Mouse (Mus musculus): ENCODE measurements around the gene Mbnl2. TPM values are rescaled to one million over a fixed set of nuclear protein-coding genes. Genes with fewer than 3 reads are reported as not detected.

The Mbnl2 gene
- total and polyA plus RNA-seq, 3 experiments, result 5.6 to 8.6 TPM; not detected in 1

- Histone ChIP-seq H3K27ac (ENCODE audit: control insufficient read depth, low read depth, low read length) (no peak overlapping the region), H3K9me3 (replicated peaks; ENCODE audit: insufficient read depth, low read length) (no peaks in the 10 kb centered on the region)
Observed at GRCm38 (mm10) chr14:120240209-120240608, 35.3 kb upstream of the Mbnl2 start.

GRCm38 (mm10) chr14:120242711-120243110 lies 32.8 kb upstream of the Mbnl2 start:
- no peaks in the 10 kb centered on the region for H3K36me3 ChIP-seq (ENCODE audit: control insufficient read depth in 1 of 2, insufficient read depth in 2 of 2, low read length in 2 of 2)
- no peak overlapping the region for H3K27ac ChIP-seq (ENCODE audit: control insufficient read depth, low read depth, low read length)
- no peak overlapping the region for H3K9ac ChIP-seq (ENCODE audit: control insufficient read depth, low read depth, low read length, poor library complexity, severe bottlenecking)
- DNase-seq (ENCODE audit: low read depth, low spot score), result no peak
- H3K9me3 ChIP-seq (replicated peaks; ENCODE audit: insufficient read depth, low read length), result no peaks in the 10 kb centered on the region
- H3K27me3 ChIP-seq (ENCODE audit: control insufficient read depth in 1 of 2, insufficient read depth in 2 of 2, low read length in 2 of 2), result no peaks in the 10 kb centered on the region
- TF ChIP-seq POLR2AphosphoS5 (IDR thresholded peaks at IDR 0.05; ENCODE audit: borderline replicate concordance, low read depth, low read length), result no peak
- TF ChIP-seq JUND (IDR thresholded peaks at IDR 0.05; ENCODE audit: low read depth, low read length), result no peak
- TF ChIP-seq HCFC1 (IDR thresholded peaks at IDR 0.05; ENCODE audit: low read depth, low read length), result no peak
- TF ChIP-seq UBTF (IDR thresholded peaks at IDR 0.05; ENCODE audit: borderline replicate concordance, insufficient read depth, low read depth, low read length), result no peak
- no peak for TF ChIP-seq CHD1 (IDR thresholded peaks at IDR 0.05; ENCODE audit: low read depth, low read length)
- no peak for TF ChIP-seq POLR2A (IDR thresholded peaks at IDR 0.05; ENCODE audit: control insufficient read depth in 1 of 2, insufficient read depth in 1 of 2, low read depth in 1 of 2, low read length in 2 of 2, poor library complexity in 1 of 2)
- TF ChIP-seq POLR2AphosphoS2 (IDR thresholded peaks at IDR 0.05; ENCODE audit: low read length), result no peak
- no peak for TF ChIP-seq MYC (IDR thresholded peaks at IDR 0.05; ENCODE audit: low read depth, low read length)
- TF ChIP-seq ELF1 (IDR thresholded peaks at IDR 0.05; ENCODE audit: low read depth, low read length), result no peak
- no peak for TF ChIP-seq GABPA (IDR thresholded peaks at IDR 0.05; ENCODE audit: low read depth, low read length)
- no peak for TF ChIP-seq TAL1 (IDR thresholded peaks at IDR 0.05; ENCODE audit: low read length)
- no peak for TF ChIP-seq MEF2A (IDR thresholded peaks at IDR 0.05; ENCODE audit: extremely low read depth, insufficient replicate concordance, low read depth, low read length, poor library complexity, severe bottlenecking)
- H3K79me2 ChIP-seq (ENCODE audit: control insufficient read depth, insufficient read depth, low read length, poor library complexity), result no peaks in the 10 kb centered on the region
- no peaks in the 10 kb centered on the region; a peak in 1 of 4 replicates for H3K4me1 ChIP-seq (ENCODE audit: control insufficient read depth in 1 of 2, insufficient read depth in 2 of 2, low read length in 2 of 2)
- H3K4me3 ChIP-seq (ENCODE audit: control insufficient read depth in 1 of 2, insufficient read depth in 1 of 2, low read depth in 2 of 2, low read length in 2 of 2), result no peak overlapping the region

More at GRCm38 (mm10) chr14:120240209-120240608, 35.3 kb upstream of the Mbnl2 start:
- H3K9ac ChIP-seq (ENCODE audit: control insufficient read depth, low read depth, low read length, poor library complexity, severe bottlenecking), result no peak overlapping the region
- H3K4me3 ChIP-seq (ENCODE audit: control insufficient read depth in 1 of 2, insufficient read depth in 1 of 2, low read depth in 2 of 2, low read length in 2 of 2), result no peak overlapping the region
- no peaks in the 10 kb centered on the region for H3K27me3 ChIP-seq (ENCODE audit: control insufficient read depth in 1 of 2, insufficient read depth in 2 of 2, low read length in 2 of 2)
- H3K36me3 ChIP-seq (ENCODE audit: control insufficient read depth in 1 of 2, insufficient read depth in 2 of 2, low read length in 2 of 2), result no peaks in the 10 kb centered on the region
- TF ChIP-seq GABPA (IDR thresholded peaks at IDR 0.05; ENCODE audit: low read depth, low read length) (no peak), ZNF384 (IDR thresholded peaks at IDR 0.05; ENCODE audit: low read depth, low read length) (peak; percentile 81), EP300 (IDR thresholded peaks at IDR 0.05; ENCODE audit: low read depth in 1 of 2, low read length in 2 of 2) (0 out of 4 replicates have a peak, but pooled peaks of 1 of the 2 experiments have one; percentile 22), POLR2AphosphoS5 (IDR thresholded peaks at IDR 0.05; ENCODE audit: borderline replicate concordance, low read depth, low read length) (no peak), MAZ (IDR thresholded peaks at IDR 0.05; ENCODE audit: low read depth, low read length) (no peak), ZC3H11A (IDR thresholded peaks at IDR 0.05; ENCODE audit: low read depth, low read length) (no peak)
- H3K4me1 ChIP-seq (ENCODE audit: control insufficient read depth in 1 of 2, insufficient read depth in 2 of 2, low read length in 2 of 2), result no peaks in the 10 kb centered on the region; a peak in 1 of 4 replicates
- H3K79me2 ChIP-seq (ENCODE audit: control insufficient read depth, insufficient read depth, low read length, poor library complexity), result no peaks in the 10 kb centered on the region
- DNase-seq (ENCODE audit: low read depth, low spot score), result peak; percentile 21

Data from MEL (cell line).